Mouse (Mus musculus): ENCODE results near the gene Olfr45. TPM values are rescaled to one million over a fixed set of nuclear protein-coding genes. Genes with fewer than 3 reads are reported as not detected.
"Not testable (repeated sequence)": the region's sequence is repeated elsewhere in the genome, so short reads cannot be mapped to it uniquely, and the experiment has no call there.

Gene Olfr45
- polyA plus RNA-seq (2012; rRNA removed) (not detected in 2 replicates), polyA plus RNA-seq (2014; fragmentation: Nextera tagmentation; extraction: Ambion mirVana) (not detected in 2 replicates)

DNA sequence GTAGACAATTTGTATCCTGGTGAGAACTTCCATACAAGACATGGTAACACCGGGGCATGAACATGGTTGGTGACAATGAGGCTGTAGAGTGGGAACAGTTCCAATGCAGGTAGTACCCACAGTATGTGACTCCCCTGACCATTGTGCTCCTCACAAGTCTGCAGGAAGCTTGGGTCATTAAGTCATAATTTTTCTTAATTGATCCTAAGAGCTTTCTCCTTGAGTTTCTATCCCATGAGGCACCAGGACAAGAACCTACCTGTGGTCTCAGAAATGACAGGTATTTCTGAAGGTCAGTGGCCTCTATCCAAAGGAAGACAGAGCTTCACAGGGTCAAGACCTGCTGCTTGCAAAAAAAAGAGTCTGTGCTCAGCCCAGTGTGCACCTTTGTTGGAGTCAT is at the start of gene Olfr45:
TSS of gene Olfr45 (plus strand) at position 301 of the 400 bp plus-strand sequence.
- TF ChIP-seq CTCF (IDR thresholded peaks at IDR 0.05; ENCODE audit: low read depth) (no peak), EP300 (IDR thresholded peaks at IDR 0.05; ENCODE audit: low read depth) (no peak)
- Histone ChIP-seq H3K4me1 (replicated peaks; ENCODE audit: control insufficient read depth in 2 of 2, insufficient read depth in 2 of 2, low read length in 1 of 2) (no peaks in the 10 kb centered on the region), H3K4me2 (ENCODE audit: low read depth) (no peak within 1 kb of the TSS), H3K9ac (replicated peaks) (no peak within 1 kb of the TSS), H3K9me3 (ENCODE audit: control insufficient read depth, low read length) (no peaks in the 10 kb centered on the region), H3K4me3 (ENCODE audit: insufficient read depth in 1 of 2, low read depth in 2 of 2, low read length in 2 of 2) (no peak within 1 kb of the TSS), H3K27me3 (ENCODE audit: control insufficient read depth, insufficient read depth, low read length) (no peaks in the 10 kb centered on the region), H3K36me3 (replicated peaks; ENCODE audit: control insufficient read depth, insufficient read depth, low read depth) (no peaks in the 10 kb centered on the region), H3K27ac (no peak within 1 kb of the TSS)
- WGBS (ENCODE audit: insufficient replicate concordance) = 71% methylated on average over 1 of the region's 1 CpGs
- no peak for DNase-seq (ENCODE audit: low read depth in 3 of 3, low spot score in 3 of 3)
- ATAC-seq (ENCODE audit: insufficient read depth) = no peak

DNA sequence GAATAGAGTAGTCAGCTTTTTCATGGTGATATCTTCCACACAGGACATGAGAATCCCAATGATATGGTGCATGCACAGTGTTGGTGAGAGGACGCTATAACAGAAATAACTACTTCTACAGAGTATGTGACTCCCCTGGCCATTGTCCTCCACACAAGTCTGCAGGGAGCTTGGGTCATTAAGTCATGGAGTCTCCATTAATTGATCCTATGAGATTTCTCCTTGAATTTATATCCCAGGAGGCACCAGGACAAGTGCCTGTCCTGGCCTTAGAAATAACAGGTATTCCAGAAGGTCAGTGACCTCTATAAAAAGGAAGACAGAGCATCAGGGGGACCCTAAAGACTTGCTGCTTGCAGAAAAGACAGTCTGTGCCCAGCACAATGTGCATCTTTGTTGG is 35.6 kb upstream of the Olfr45 start, which contains the start of gene Olfr53:
TSS of gene Olfr53 (plus strand) at position 301 of the 400 bp plus-strand sequence.
- DNase-seq (ENCODE audit: low read depth in 3 of 3, low spot score in 3 of 3) (no peak), ATAC-seq (ENCODE audit: insufficient read depth) (no peak)
- 61% methylated on average over 1 of the region's 1 CpGs for WGBS (ENCODE audit: insufficient replicate concordance)

DNA sequence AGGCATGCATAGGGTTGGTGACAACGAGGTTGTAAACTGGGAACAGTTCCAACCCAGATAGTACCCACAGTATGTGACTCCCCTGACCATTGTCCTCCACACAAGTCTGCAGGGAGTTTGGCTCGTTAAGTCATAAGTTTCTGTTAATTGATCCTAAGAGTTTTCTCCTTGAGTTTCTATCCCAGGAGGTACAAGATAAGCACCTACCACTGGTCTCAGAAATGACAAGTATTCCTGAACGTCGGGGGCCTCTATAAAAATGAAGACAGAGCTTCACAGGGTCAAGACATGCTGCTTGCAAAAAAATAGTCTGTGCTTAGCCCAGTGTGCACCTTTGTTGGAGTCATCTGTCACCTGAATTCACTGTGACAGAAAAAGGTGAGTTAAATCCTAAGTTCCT is 22.1 kb upstream of the Olfr45 start, which contains the start of gene Olfr539:
TSS of gene Olfr539 (plus strand) at position 301 of the 400 bp plus-strand sequence.
- Histone ChIP-seq H3K4me2 (ENCODE audit: low read depth) (no peak within 1 kb of the TSS), H3K36me3 (replicated peaks; ENCODE audit: control insufficient read depth, insufficient read depth, low read depth) (no peaks in the 10 kb centered on the region), H3K9ac (replicated peaks) (no peak within 1 kb of the TSS), H3K27me3 (ENCODE audit: control insufficient read depth, insufficient read depth, low read length) (no peaks in the 10 kb centered on the region), H3K9me3 (ENCODE audit: control insufficient read depth, low read length) (no peaks in the 10 kb centered on the region), H3K4me1 (replicated peaks; ENCODE audit: control insufficient read depth in 2 of 2, insufficient read depth in 2 of 2, low read length in 1 of 2) (no peaks in the 10 kb centered on the region), H3K27ac (no peak within 1 kb of the TSS), H3K4me3 (ENCODE audit: insufficient read depth in 1 of 2, low read depth in 2 of 2, low read length in 2 of 2) (no peak within 1 kb of the TSS)
- ATAC-seq (ENCODE audit: insufficient read depth) (no peak), DNase-seq (ENCODE audit: low read depth in 3 of 3, low spot score in 3 of 3) (no peak)
- WGBS (ENCODE audit: insufficient replicate concordance) = 54% methylated on average over 4 of the region's 4 CpGs
- TF ChIP-seq EP300 (IDR thresholded peaks at IDR 0.05; ENCODE audit: low read depth) = no peak
- no peak for TF ChIP-seq CTCF (IDR thresholded peaks at IDR 0.05; ENCODE audit: low read depth)

More for the DNA sequence above, 35.6 kb upstream of the Olfr45 start, which contains the start of gene Olfr53:
- Histone ChIP-seq H3K9me3 (ENCODE audit: control insufficient read depth, low read length) (no peaks in the 10 kb centered on the region), H3K4me1 (replicated peaks; ENCODE audit: control insufficient read depth in 2 of 2, insufficient read depth in 2 of 2, low read length in 1 of 2) (no peaks in the 10 kb centered on the region), H3K4me2 (ENCODE audit: low read depth) (no peak within 1 kb of the TSS), H3K4me3 (ENCODE audit: insufficient read depth in 1 of 2, low read depth in 2 of 2, low read length in 2 of 2) (no peak within 1 kb of the TSS), H3K9ac (replicated peaks) (no peak within 1 kb of the TSS), H3K27ac (no peak within 1 kb of the TSS), H3K36me3 (replicated peaks; ENCODE audit: control insufficient read depth, insufficient read depth, low read depth) (no peaks in the 10 kb centered on the region), H3K27me3 (ENCODE audit: control insufficient read depth, insufficient read depth, low read length) (no peaks in the 10 kb centered on the region)
- TF ChIP-seq CTCF (IDR thresholded peaks at IDR 0.05; ENCODE audit: low read depth) (no peak), EP300 (IDR thresholded peaks at IDR 0.05; ENCODE audit: low read depth) (no peak)

DNA sequence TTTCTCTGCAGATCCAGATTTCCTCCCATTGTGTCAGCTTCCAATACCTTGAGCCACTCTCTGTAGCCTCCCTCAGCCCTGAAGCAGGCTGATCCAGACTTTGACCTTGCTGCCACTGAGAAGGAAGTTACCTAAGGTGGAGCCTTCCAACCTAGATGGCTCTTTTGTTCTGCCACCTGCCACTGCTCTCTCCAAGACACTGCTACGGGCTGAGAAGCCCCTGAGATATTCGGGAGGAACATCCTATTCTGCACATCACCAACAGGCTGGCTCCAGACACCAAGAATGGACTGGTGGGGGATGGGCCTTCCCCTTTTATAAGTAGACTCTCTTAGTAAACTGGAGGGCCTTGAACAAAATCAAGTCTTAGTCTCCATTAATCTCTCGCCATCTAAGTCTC is 11.1 kb upstream of the Olfr45 start:
- not testable (repeated sequence) for H3K9ac ChIP-seq (replicated peaks); ATAC-seq (ENCODE audit: insufficient read depth); H3K4me1 ChIP-seq (replicated peaks; ENCODE audit: control insufficient read depth in 2 of 2, insufficient read depth in 2 of 2, low read length in 1 of 2); H3K27me3 ChIP-seq (ENCODE audit: control insufficient read depth, insufficient read depth, low read length); H3K4me3 ChIP-seq (ENCODE audit: insufficient read depth in 1 of 2, low read depth in 2 of 2, low read length in 2 of 2); H3K9me3 ChIP-seq (ENCODE audit: control insufficient read depth, low read length); H3K36me3 ChIP-seq (replicated peaks; ENCODE audit: control insufficient read depth, insufficient read depth, low read depth); DNase-seq (ENCODE audit: low read depth in 3 of 3, low spot score in 3 of 3); H3K27ac ChIP-seq; H3K4me2 ChIP-seq (ENCODE audit: low read depth)
- 39% methylated on average over 3 of the region's 3 CpGs for WGBS (ENCODE audit: insufficient replicate concordance)

DNA sequence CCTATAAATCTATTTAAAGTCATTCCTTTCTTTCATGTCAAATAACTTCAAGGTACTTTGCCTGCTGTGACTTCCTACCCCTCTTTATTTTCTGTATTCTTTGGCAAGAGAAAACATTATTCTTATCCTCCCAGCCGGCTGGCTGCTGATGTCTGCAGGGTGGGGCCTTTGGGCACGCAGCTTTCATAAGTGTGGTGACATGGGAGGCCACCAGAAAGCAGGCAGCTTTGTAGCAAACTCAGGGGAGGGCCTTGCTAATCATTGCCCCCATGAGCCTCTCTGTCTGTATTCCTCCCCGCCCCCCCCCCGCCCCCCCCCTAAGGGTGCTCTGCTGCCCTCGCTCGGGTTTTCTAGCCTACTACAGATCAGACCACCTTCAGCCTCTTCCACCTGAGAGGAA is 5.9 kb upstream of the Olfr45 start:
- H3K27me3 ChIP-seq (ENCODE audit: control insufficient read depth, insufficient read depth, low read length) = no peaks in the 10 kb centered on the region

DNA sequence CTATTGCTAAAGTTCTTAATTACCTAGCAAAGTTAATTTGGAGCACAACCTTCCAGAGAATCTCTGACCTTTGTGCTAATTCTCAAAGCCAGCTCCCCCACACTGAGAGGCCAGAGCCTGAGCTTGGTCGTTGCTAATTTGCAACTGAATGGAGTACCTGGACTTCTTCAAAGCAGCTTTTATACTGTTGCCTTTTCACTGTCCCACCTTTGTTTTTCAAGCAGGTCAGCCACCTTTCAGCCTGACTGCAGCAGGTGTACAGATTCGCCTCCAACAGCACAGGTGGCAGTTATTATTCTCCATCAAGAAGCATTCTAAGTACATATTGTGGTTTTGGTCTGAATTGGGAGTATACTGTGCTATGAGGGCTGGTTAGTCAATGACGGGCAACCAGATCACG is 2.2 kb upstream of the Olfr45 start:
- H3K9me3 ChIP-seq (ENCODE audit: control insufficient read depth, low read length); H3K4me2 ChIP-seq (ENCODE audit: low read depth); ATAC-seq (ENCODE audit: insufficient read depth); H3K9ac ChIP-seq (replicated peaks); H3K36me3 ChIP-seq (replicated peaks; ENCODE audit: control insufficient read depth, insufficient read depth, low read depth); H3K4me3 ChIP-seq (ENCODE audit: insufficient read depth in 1 of 2, low read depth in 2 of 2, low read length in 2 of 2); H3K4me1 ChIP-seq (replicated peaks; ENCODE audit: control insufficient read depth in 2 of 2, insufficient read depth in 2 of 2, low read length in 1 of 2); H3K27ac ChIP-seq; H3K27me3 ChIP-seq (ENCODE audit: control insufficient read depth, insufficient read depth, low read length); DNase-seq (ENCODE audit: low read depth in 3 of 3, low spot score in 3 of 3): not testable (repeated sequence)
- WGBS (ENCODE audit: insufficient replicate concordance) = 49% methylated on average over 4 of the region's 4 CpGs

More for the DNA sequence above, 5.9 kb upstream of the Olfr45 start:
- no peak for ATAC-seq (ENCODE audit: insufficient read depth)
- Histone ChIP-seq H3K9ac (replicated peaks) (no peak overlapping the region), H3K27ac (no peak overlapping the region), H3K4me1 (replicated peaks; ENCODE audit: control insufficient read depth in 2 of 2, insufficient read depth in 2 of 2, low read length in 1 of 2) (no peaks in the 10 kb centered on the region), H3K4me2 (ENCODE audit: low read depth) (no peak overlapping the region), H3K9me3 (ENCODE audit: control insufficient read depth, low read length) (no peaks in the 10 kb centered on the region), H3K36me3 (replicated peaks; ENCODE audit: control insufficient read depth, insufficient read depth, low read depth) (no peaks in the 10 kb centered on the region), H3K4me3 (ENCODE audit: insufficient read depth in 1 of 2, low read depth in 2 of 2, low read length in 2 of 2) (no peak overlapping the region)
- TF ChIP-seq CTCF (IDR thresholded peaks at IDR 0.05; ENCODE audit: low read depth) (no peak), EP300 (IDR thresholded peaks at IDR 0.05; ENCODE audit: low read depth) (no peak)
- 3% methylated on average over 4 of the region's 6 CpGs for WGBS (ENCODE audit: insufficient replicate concordance)
- DNase-seq (ENCODE audit: low read depth in 3 of 3, low spot score in 3 of 3) = no peak
